Mouse (Mus musculus) megakaryocyte, embryonic 14.5 days (primary cell): ENCODE data around the gene Galm. TPM values are rescaled to one million over a fixed set of nuclear protein-coding genes. Genes with fewer than 3 reads are reported as not detected.
A peak's percentile ranks its signal among the peaks of the same experiment; 100 is the strongest.

Experiments used
- H3K27me3 ChIP-seq: replicated peaks from 2 replicates; pipeline ENCODE3; 2012; ENCODE audit warnings: inconsistent platforms
- H3K36me3 ChIP-seq: replicated peaks from 2 replicates; pipeline ENCODE3; 2012; ENCODE audit warnings: low read length, inconsistent platforms, mixed read lengths
- H3K4me1 ChIP-seq: 2 replicates; pipeline ENCODE4 v1.6.1; 2012; ENCODE audit warnings: inconsistent platforms
- H3K4me3 ChIP-seq: replicated peaks from 2 replicates; pipeline ENCODE3; 2012; ENCODE audit warnings: moderate library complexity, mild to moderate bottlenecking, inconsistent platforms
- H3K9me3 ChIP-seq: 2 replicates; pipeline ENCODE4 v1.6.1; 2012; ENCODE audit warnings: inconsistent platforms
- FLI1 ChIP-seq: IDR thresholded peaks from 2 replicates; pipeline ENCODE4 v1.6.1; 2012; ENCODE audit warnings: low read length, inconsistent platforms, mixed read lengths
- GATA1 ChIP-seq: IDR thresholded peaks from 3 replicates; pipeline ENCODE4 v1.6.1; 2012; ENCODE audit warnings: mixed read lengths, low read length, inconsistent platforms, borderline replicate concordance
- polyA plus RNA-seq: library from polyadenylated mRNA; stranded (reverse); fragments of >175 nt; gene quantifications from 2 replicates; pipeline ENCODE4 v1.2.3, GENCODE M21; 2012; ENCODE audit warnings: low replicate concordance; ENCODE audit not compliant: insufficient read depth

Galm gene
- 0.17 TPM in 1 of 2 replicates, not detected in the other for polyA plus RNA-seq

DNA sequence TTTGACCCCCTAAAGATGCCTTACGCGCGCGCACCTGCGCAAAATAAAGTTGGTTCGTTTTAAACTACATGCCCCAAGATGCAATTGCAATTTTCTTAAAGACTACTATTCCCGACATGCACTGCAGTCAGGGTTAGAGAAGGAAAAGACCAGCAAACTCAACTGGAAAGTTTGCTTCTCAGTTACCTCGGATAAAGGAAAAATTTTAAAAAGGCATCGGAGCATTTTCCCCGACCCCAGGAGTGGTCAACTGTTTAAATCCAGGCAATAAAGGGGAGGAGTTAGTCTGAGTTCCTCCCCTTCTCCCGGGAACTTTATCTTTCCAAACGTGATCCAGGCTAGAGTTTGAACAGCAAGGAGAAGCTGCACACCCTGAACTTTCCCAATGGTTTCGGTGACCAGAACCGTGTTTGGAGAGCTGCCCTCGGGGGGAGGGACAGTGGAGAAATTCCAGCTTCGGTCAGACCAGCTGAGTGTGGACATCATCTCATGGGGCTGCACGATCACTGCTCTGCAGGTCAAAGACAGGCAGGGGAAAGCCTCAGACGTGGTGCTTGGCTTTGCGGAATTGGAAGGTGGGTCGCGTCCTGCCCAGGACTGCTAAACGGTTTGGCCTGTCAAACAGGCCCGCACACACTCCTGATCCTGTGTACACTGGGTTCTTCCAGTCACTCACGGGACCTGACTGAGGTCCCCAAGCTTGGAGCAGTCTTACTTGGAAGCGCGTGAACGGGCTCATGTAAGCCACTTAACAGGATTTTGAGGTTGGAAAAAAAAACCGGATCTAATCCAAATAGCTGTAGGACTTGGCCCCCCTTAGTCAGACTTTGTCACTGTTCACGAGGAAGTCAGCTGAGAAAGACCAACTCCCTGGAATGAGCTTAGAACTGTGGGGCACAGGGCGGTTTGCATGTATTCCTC, at the start of gene Galm:
TSS of gene Galm (plus strand) at position 141 of the 921 bp plus-strand sequence.
- TF ChIP-seq FLI1, result no peak
- Histone ChIP-seq H3K9me3 (no peaks in the 10 kb centered on the region), H3K4me3 (peak within 1 kb of the TSS; percentile 90), H3K27me3 (peaks cover 6% of the 10 kb centered on the region), H3K4me1 (peaks cover 8% of the 10 kb centered on the region), H3K36me3 (no peaks in the 10 kb centered on the region)

DNA sequence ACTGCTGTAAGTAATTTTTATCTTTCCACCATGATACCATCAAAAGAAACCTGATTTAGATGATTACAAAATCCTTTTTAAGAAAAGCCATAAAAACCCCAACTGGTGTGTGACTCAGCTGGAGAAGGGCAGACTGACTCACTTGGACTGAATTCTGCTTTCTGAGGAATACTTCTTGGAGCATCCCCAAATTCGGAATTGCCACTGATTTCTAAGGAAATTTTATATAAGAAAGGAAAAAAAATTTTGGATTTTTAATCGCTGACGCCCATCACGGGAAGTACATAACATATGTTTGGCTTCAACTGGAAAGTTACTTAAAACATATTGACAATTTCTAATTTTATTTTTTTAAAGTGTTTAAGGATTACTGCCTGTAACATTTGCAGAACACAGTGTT, 48.5 kb upstream of the Galm start:
- TF ChIP-seq GATA1, result no peak
- TF ChIP-seq FLI1, result no peak
- H3K36me3 ChIP-seq, result no peaks in the 10 kb centered on the region
- H3K27me3 ChIP-seq, result peaks cover 8% of the 10 kb centered on the region
- H3K9me3 ChIP-seq, result no peaks in the 10 kb centered on the region
- H3K4me3 ChIP-seq, result no peak overlapping the region
- no peaks in the 10 kb centered on the region for H3K4me1 ChIP-seq

DNA sequence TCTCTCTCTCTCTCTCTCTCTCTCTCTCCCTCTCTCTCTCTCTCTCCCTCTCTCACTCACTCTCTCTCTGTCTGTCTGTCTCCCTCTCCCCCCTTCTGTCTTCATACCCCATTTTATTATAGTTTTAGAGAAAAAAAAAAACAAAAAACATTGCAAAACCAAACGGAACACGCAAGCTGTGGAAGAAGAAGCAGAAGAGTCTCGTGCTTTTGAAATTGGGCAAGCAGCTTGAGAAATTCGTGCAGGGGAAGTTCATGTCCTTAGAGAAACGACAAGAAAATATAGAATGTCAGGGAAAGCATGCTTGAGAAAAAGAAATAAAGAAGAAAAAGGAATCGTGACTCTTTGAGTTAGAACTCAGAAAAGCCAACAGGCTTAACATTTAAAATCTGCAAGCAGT, 44.0 kb upstream of the Galm start:
- H3K4me1 ChIP-seq, result no peaks in the 10 kb centered on the region
- H3K27me3 ChIP-seq, result peaks cover 2% of the 10 kb centered on the region
- H3K9me3 ChIP-seq, result peaks cover 26% of the 10 kb centered on the region
- H3K36me3 ChIP-seq, result no peaks in the 10 kb centered on the region
- no peak for TF ChIP-seq FLI1
- TF ChIP-seq GATA1, result no peak
- H3K4me3 ChIP-seq, result no peak overlapping the region

DNA sequence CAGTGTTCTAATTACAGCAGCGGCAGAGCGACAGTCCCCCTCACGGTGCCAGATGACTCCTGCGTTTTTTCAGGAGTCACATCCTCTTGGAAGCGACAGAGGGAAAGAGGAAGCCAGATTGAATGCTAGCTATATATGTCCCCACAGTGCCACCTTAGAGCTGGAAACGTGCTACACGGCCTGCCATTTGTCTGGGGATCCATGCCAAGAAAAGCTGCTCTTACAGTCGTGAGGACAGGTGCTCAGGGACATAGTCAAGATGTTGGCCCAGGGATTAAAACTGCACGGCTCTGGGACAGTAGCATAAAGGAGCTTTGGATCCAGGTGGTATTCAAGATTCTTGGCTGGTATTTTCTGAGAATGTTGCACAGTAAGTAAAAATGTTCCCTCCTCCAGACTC, 42.8 kb upstream of the Galm start:
- TF ChIP-seq FLI1, result no peak
- no peak for TF ChIP-seq GATA1
- Histone ChIP-seq H3K27me3 (peaks cover 4% of the 10 kb centered on the region), H3K4me3 (no peak overlapping the region), H3K9me3 (peaks cover 26% of the 10 kb centered on the region), H3K36me3 (no peaks in the 10 kb centered on the region), H3K4me1 (no peaks in the 10 kb centered on the region)

DNA sequence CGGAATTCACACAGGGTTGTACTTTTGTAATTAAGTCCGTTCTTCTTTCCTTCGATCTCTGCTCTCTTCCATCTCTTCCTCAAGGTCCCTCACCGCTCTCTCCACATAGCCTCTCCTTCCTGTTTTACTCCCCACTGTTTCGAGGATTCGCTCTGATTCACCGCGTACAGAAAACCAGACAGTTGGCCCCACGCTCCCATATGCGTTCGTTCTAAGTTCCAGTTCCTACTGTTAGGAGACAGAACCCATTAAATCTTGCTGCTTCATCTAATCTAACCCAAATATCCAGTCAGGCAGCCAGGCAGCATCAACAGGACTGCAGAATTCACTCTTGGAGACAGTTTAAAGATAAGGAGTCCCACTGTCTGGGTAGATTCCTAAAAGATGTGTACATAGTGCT, 40.7 kb upstream of the Galm start:
- Histone ChIP-seq H3K36me3 (no peaks in the 10 kb centered on the region), H3K4me1 (no peaks in the 10 kb centered on the region), H3K4me3 (no peak overlapping the region), H3K9me3 (peaks cover 26% of the 10 kb centered on the region), H3K27me3 (peaks cover 4% of the 10 kb centered on the region)
- TF ChIP-seq FLI1, result no peak
- TF ChIP-seq GATA1, result no peak

DNA sequence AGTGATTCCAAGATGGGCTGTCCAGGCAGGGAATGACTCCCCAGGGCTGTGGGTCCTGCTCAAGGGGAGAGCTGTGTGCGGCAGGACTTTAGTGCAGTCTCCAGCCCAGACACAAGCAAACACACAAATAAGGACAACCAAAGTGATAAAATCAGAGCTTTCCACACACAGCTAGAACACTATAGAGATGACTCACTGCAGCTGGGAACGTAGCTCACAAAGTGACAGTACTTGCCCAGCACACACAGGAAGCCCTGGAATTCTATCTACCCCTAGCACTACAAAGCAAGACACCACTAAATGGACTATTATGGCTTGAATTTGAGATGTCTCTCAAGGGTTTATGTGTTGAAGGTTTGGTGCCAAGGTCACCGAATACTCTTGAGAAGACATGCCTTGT, 39.1 kb upstream of the Galm start:
- no peak for TF ChIP-seq GATA1
- TF ChIP-seq FLI1, result no peak
- Histone ChIP-seq H3K36me3 (no peaks in the 10 kb centered on the region), H3K4me3 (no peak overlapping the region), H3K4me1 (no peaks in the 10 kb centered on the region), H3K9me3 (peaks cover 26% of the 10 kb centered on the region), H3K27me3 (peaks cover 4% of the 10 kb centered on the region)

DNA sequence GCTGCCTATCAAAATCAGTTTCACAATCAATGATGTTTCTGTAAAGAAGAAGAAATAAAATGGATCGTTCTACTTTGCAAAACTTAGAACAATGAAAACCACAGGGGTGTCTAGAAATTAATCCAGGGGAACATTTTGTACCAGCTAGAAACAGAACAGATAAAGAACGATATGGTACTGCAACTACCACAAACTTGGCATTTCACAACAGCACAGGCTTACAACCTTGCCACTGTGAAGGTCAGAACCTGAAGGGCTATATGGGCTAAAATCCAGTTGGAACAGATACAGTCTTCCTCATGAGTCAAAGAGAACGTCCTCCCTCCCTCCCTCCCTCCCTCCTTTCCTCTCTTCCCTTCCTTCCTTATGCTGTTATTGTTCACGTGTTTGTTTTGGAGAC, 36.7 kb upstream of the Galm start:
- H3K4me1 ChIP-seq, result no peaks in the 10 kb centered on the region

DNA sequence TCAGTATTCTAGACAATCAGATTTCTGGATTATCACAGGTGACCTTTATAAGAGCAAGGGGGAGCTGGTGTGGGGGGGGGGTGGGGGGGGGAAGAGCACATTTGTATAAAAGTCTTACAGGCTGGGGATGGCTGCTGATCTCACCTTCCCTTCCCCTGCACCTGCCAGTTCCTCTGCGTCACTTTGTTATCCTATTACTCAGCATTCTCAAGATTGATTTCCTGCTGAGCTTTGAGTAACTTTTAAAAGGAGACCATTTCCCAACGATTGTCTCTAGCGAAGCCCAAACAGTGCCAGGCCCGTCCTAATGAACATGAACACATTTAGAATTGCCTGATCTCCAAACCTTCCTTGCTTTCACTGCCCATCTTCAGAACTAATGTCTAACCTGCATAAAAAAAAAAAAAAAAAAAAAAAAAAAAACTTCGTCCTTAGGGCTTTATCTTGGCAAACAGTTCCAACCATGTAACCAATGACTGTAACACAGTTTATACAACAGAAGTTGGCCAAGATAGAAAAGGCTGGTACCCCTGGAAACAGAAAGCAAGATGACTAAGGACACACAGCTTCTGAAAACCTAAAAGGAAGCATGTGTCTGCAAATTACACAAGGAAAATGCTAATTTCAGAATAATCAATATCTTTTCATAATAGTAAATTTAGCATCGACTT, 35.3 kb upstream of the Galm start:
- Histone ChIP-seq H3K27me3 (peaks cover 15% of the 10 kb centered on the region), H3K36me3 (no peaks in the 10 kb centered on the region), H3K4me3 (no peak overlapping the region), H3K9me3 (0 out of 2 replicates have a peak, but pooled peaks cover 3% of the 10 kb centered on the region), H3K4me1 (peaks cover 4% of the 10 kb centered on the region)
- no peak for TF ChIP-seq GATA1
- TF ChIP-seq FLI1, result no peak

More for the DNA sequence above, 36.7 kb upstream of the Galm start:
- peaks cover 9% of the 10 kb centered on the region for H3K27me3 ChIP-seq
- no peak overlapping the region for H3K4me3 ChIP-seq
- TF ChIP-seq GATA1, result no peak
- TF ChIP-seq FLI1, result no peak
- H3K9me3 ChIP-seq, result peaks cover 16% of the 10 kb centered on the region
- H3K36me3 ChIP-seq, result no peaks in the 10 kb centered on the region

DNA sequence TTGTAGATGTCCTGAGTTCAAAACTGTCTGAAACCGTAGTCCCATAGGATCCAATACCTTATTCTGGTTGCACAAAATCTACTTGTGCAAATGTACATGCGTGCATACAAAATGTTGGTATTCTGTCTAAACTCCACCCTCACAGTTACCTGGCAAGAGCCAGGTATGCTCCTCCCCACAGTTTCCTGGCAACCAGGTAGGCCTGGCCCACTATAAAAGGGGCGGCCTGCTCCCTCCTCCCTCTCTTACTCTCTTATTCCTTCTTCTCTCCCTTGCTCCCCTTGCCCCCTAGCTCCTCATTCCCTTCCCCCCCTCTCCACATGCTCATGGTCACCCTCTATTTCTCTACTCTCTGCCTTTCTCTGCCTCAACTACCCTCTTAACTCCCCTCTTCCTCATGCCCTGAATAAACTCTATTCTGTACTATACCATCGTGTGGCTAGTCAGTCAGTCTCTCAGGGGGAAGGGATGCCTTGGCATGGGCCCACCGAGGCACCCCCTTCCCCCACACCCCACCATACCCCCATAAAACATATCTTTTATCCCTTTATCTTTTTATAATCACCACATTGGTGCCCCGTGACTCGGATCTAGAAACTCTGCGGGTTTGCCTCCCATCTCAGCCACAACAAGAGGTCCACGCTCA, 31.9 kb upstream of the Galm start:
- peaks cover 11% of the 10 kb centered on the region for H3K27me3 ChIP-seq
- no peaks in the 10 kb centered on the region for H3K36me3 ChIP-seq
- H3K4me1 ChIP-seq, result peaks cover 4% of the 10 kb centered on the region
- TF ChIP-seq GATA1, result no peak
- no peak for TF ChIP-seq FLI1
- 0 out of 2 replicates have a peak, but pooled peaks cover 3% of the 10 kb centered on the region for H3K9me3 ChIP-seq
- H3K4me3 ChIP-seq, result no peak overlapping the region

DNA sequence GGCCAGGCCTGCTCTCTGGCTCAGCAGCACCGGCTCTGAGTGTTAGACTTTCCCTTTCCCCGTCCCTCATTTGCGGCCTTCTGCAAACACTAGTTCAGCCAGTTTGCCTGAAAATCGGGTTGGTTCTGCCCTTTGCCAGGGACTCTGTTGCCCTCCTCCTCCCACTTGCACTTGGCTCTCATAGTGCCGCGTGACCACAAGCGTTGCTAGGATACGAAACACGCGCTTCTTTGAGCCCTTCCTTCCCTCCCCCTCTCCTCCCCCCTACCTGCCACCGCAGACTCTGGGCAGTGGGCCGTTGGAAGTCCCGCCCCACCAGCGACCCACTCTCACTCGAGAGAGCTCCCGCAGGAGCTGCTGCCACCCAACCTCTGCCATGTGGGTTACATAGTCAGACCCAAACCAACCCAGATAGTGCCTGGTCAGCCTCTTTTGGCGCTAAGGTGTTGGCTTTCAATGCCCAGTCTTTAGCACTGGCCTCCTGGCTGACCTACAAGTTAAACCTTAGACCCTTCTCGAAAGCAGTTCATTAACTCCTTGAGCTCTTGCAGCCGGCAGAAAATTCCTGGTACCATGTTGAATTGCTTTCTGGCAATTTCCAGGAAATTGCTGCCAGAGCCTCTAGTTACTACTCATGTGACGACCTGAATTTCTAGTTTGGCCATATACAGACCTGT, 31.1 kb upstream of the Galm start:
- H3K4me3 ChIP-seq, result peak overlapping the region; percentile 1
- TF ChIP-seq FLI1, result no peak
- no peak for TF ChIP-seq GATA1
- peaks cover 4% of the 10 kb centered on the region for H3K4me1 ChIP-seq
- H3K36me3 ChIP-seq, result no peaks in the 10 kb centered on the region
- H3K9me3 ChIP-seq, result 0 out of 2 replicates have a peak, but pooled peaks cover 3% of the 10 kb centered on the region
- peaks cover 11% of the 10 kb centered on the region for H3K27me3 ChIP-seq
